Mouse (Mus musculus) kidney, adult 2 months (tissue): ENCODE data around the gene Pdhx.

Source experiments
- CTCF ChIP-seq: fragments of 200-500 bp; conservative IDR thresholded peaks from 2 replicates; pipeline ENCODE4 v1.5.1; 2011; ENCODE audit warnings: low read depth, mild to moderate bottlenecking, control low read depth, low read length, moderate library complexity, mixed read lengths; ENCODE audit not compliant: insufficient read depth, insufficient read length
- POLR2A ChIP-seq: fragments of 200-500 bp; IDR thresholded peaks from one replicate; pipeline ENCODE4 v1.6.1; 2011; ENCODE audit warnings: low read depth, low read length, control low read depth

DNA sequence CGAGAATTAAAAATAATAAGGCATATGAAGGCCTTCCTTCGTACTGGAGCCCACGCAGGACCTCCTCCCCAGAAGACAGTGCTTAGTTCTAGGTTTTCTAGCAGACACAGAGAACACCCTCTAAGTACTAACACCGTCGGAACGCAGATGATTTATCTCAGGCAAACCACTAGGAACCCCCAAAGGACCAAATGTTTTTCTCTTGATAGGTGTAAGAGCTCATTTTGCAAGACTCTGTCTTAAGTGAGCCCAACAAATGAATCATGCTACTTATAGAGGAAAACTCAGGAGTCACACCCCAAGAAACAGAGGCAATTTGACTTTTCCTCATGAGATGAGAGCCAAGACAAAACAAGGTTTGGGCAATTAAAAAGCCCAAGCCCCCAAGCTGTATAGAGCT, 80.9 kb downstream of the Pdhx start:
- TF ChIP-seq POLR2A (no peak), CTCF (no peak)
